Mouse (Mus musculus) lung, embryonic 14.5 days (tissue): ENCODE results near the gene Npm3. TPM values are rescaled to one million over a fixed set of nuclear protein-coding genes. Genes with fewer than 3 reads are reported as not detected.
A peak's percentile ranks its signal among the peaks of the same experiment; 100 is the strongest.

Experiments used
- ATAC-seq: fragments of 200-750 bp; cut with Nextera tagmentation; 2 replicates; pipeline ENCODE4 v1.8.0; 2017; ENCODE audit warnings: mild to moderate bottlenecking, moderate TSS enrichment, moderate library complexity; ENCODE audit not compliant: insufficient read depth
- DNase-seq: peaks from one replicate; pipeline ENCODE4 v3.0.0-alpha.2; 2015
- H3K27ac ChIP-seq: fragments of 300-500 bp; sonication (generic); 2 replicates; pipeline ENCODE4 v1.5.1; 2014; ENCODE audit warnings: low read depth, mild to moderate bottlenecking, moderate library complexity
- H3K27me3 ChIP-seq: fragments of 300-500 bp; sonication (generic); 2 replicates; pipeline ENCODE4 v1.6.1; 2014; ENCODE audit warnings: low read length, control low read depth; ENCODE audit not compliant: insufficient read depth
- H3K36me3 ChIP-seq: fragments of 300-500 bp; sonication (generic); 2 replicates; pipeline ENCODE4 v1.6.1; 2014; ENCODE audit warnings: control low read depth; ENCODE audit not compliant: insufficient read depth
- H3K4me1 ChIP-seq: fragments of 300-500 bp; sonication (generic); 2 replicates; pipeline ENCODE4 v1.6.1; 2014; ENCODE audit warnings: antibody characterized with exemption, control low read depth; ENCODE audit not compliant: insufficient read depth
- H3K4me2 ChIP-seq: fragments of 300-500 bp; sonication (generic); 2 replicates; pipeline ENCODE4 v1.6.1; 2014; ENCODE audit warnings: mild to moderate bottlenecking
- H3K4me3 ChIP-seq: fragments of 300-500 bp; sonication (generic); 2 replicates; pipeline ENCODE4 v1.5.1; 2014; ENCODE audit warnings: low read depth, low read length
- H3K9ac ChIP-seq: fragments of 300-500 bp; sonication (generic); 2 replicates; pipeline ENCODE4 v1.6.1; 2014
- H3K9me3 ChIP-seq: fragments of 300-500 bp; sonication (generic); 2 replicates; pipeline ENCODE4 v1.6.1; 2016; ENCODE audit warnings: low read depth, low read length, control low read depth
- CTCF ChIP-seq: IDR thresholded peaks from 2 replicates; pipeline ENCODE4 v1.5.1; 2016; ENCODE audit warnings: antibody characterized with exemption, low read depth
- WGBS: fragments of 180-500 bp; shearing (Covaris S2); extraction: QIAGEN DNeasy Blood & Tissue Kit; methylation state at CpG from one replicate; pipeline ENCODE4 v1.1.7; 2014; 5-methylcytosine and 5-hydroxymethylcytosine counted together
- polyA plus RNA-seq: library from polyadenylated mRNA; unstranded; fragments of >200 nt; fragmentation: Nextera tagmentation; extraction: Ambion mirVana; gene quantifications from 2 replicates; pipeline ENCODE4 v1.2.1, GENCODE M21; 2014

Npm3 gene
- polyA plus RNA-seq, 1 experiment from 2014 or later = 20.0 TPM

GRCm38 (mm10) chr19:45783181-45783932 lies 34.0 kb upstream of the Npm3 start, which contains the start of gene Mgea5:
Gene Mgea5 (minus strand): TSS chr19:45783837.
- under 1% methylated on average over 65 of the region's 71 CpGs for WGBS
- Histone ChIP-seq H3K9me3 (no peaks in the 10 kb centered on the region), H3K27ac (peak within 1 kb of the TSS; percentile 97), H3K4me1 (peaks cover 7% of the 10 kb centered on the region; the same call in 1 of the 2 replicates), H3K4me3 (peak within 1 kb of the TSS; percentile 100), H3K4me2 (peak within 1 kb of the TSS; percentile 74), H3K27me3 (no peaks in the 10 kb centered on the region), H3K36me3 (peaks cover 28% of the 10 kb centered on the region), H3K9ac (peak within 1 kb of the TSS; percentile 97)
- TF ChIP-seq CTCF = no peak; the same call in 1 of the 2 replicates
- DNase-seq (peak; percentile 99), ATAC-seq (peak; percentile 97)

- Histone ChIP-seq H3K27ac (peak overlapping the region; percentile 97), H3K4me2 (peak overlapping the region; percentile 70), H3K36me3 (peaks cover 36% of the 10 kb centered on the region), H3K4me3 (peak overlapping the region; percentile 100), H3K4me1 (peaks cover 7% of the 10 kb centered on the region; the same call in 1 of the 2 replicates), H3K27me3 (no peaks in the 10 kb centered on the region), H3K9ac (peak overlapping the region; percentile 97), H3K9me3 (no peaks in the 10 kb centered on the region)
- no peak for TF ChIP-seq CTCF
- DNase-seq = peak; percentile 85
- under 1% methylated on average over 36 of the region's 36 CpGs for WGBS
- ATAC-seq = peak; percentile 51
Observed at GRCm38 (mm10) chr19:45782315-45783001, 33.1 kb upstream of the Npm3 start.

DNA sequence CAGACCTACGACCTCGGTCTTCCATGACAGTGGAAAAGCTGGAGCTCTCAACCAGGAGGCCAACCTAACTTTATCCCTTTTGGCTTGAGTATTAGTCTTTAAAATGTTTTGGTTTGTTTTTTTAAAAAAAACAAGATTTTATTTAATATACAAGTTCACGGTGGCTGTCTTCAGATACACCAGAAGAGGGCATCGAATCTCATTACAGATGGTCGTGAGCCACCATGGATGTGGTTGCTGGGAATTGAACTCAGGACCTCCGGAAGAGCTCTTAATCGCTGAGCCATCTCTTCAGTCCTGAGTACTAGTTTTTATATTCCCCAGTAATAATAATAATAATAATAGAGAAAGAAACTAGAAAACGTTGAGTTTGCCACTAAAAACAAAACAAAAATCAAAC lies 32.3 kb upstream of the Npm3 start:
- Histone ChIP-seq H3K4me2 (peak overlapping the region; percentile 70), H3K4me1 (peaks cover 7% of the 10 kb centered on the region; the same call in 1 of the 2 replicates), H3K9ac (peak overlapping the region; percentile 97), H3K4me3 (peak overlapping the region; percentile 100), H3K9me3 (no peaks in the 10 kb centered on the region), H3K27me3 (no peaks in the 10 kb centered on the region), H3K27ac (no peak overlapping the region), H3K36me3 (peaks cover 44% of the 10 kb centered on the region)
- DNase-seq (no peak), ATAC-seq (no peak)
- no peak for TF ChIP-seq CTCF
- 56% methylated on average over 8 of the region's 8 CpGs for WGBS

DNA sequence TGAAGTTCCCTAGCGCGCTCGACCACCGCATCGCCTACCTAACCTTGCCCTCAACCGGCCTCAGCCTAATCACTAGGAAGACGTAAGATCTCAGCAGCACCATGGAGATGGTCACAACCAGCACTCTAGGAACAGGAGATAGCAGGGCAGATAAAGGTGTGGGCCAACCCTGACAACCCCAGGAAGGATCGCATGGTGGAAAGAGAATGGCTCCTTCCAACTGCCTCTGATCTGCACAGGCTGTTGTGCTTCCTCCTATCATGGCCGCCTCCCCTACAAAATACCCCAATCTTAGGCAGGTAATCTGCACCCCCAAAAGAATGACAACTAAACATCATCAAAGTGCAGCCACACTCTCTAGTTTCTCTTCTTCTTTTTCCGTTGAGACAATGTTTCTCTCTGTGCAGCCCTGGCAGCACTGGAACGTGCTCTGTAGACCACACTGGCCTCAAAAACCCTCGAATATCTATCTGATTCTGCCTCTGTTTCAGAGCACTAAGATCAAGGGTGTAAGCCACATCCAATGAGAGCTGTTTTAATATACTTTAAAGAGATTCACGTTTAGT lies 31.0 kb upstream of the Npm3 start:
- Histone ChIP-seq H3K4me3 (no peak overlapping the region), H3K27ac (no peak overlapping the region), H3K36me3 (peaks cover 54% of the 10 kb centered on the region), H3K4me2 (peak overlapping the region; percentile 70), H3K9ac (peak overlapping the region; percentile 97; the same call in 1 of the 2 replicates), H3K27me3 (no peaks in the 10 kb centered on the region), H3K4me1 (peaks cover 7% of the 10 kb centered on the region; the same call in 1 of the 2 replicates), H3K9me3 (no peaks in the 10 kb centered on the region)
- ATAC-seq = no peak
- no peak for DNase-seq
- TF ChIP-seq CTCF = no peak
- 82% methylated on average over 13 of the region's 13 CpGs for WGBS

- H3K36me3 ChIP-seq = peaks cover 95% of the 10 kb centered on the region
- H3K27me3 ChIP-seq = no peaks in the 10 kb centered on the region
- no peak overlapping the region for H3K4me2 ChIP-seq
- no peaks in the 10 kb centered on the region for H3K9me3 ChIP-seq
- WGBS = 81% methylated on average over 2 of the region's 2 CpGs
- TF ChIP-seq CTCF = no peak
- no peak overlapping the region for H3K27ac ChIP-seq
- ATAC-seq (no peak), DNase-seq (no peak)
- H3K4me3 ChIP-seq = no peak overlapping the region
- 0 out of 2 replicates have a peak, but pooled peaks cover under 1% of the 10 kb centered on the region for H3K4me1 ChIP-seq
- H3K9ac ChIP-seq = no peak overlapping the region
Observed at GRCm38 (mm10) chr19:45775486-45775885, 26.1 kb upstream of the Npm3 start.

- WGBS = 86% methylated on average over 5 of the region's 5 CpGs
- peaks cover 95% of the 10 kb centered on the region for H3K36me3 ChIP-seq
Observed at GRCm38 (mm10) chr19:45771501-45771900, 22.1 kb upstream of the Npm3 start.

DNA sequence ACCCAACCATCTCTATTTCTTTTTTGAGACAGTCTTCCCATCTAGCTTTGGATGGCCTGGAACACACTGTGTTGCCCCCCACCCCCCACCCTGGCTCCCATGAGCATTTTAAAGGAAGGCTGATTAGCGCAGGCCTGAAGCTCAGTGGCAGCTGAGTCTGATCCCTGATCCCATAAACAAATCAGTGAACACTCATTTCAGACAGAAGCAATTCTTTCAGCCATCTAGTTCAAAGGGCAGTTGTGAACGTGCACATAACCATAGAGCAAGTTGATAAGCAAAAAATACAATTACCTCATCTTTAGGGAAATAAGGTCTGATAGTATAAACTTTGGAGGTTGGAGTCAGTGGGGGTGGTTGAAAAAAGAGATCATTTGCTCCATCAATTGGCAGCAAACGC lies 11.4 kb upstream of the Npm3 start:
- H3K27me3 ChIP-seq = no peaks in the 10 kb centered on the region
- WGBS = 62% methylated on average over 3 of the region's 3 CpGs
- no peak overlapping the region for H3K27ac ChIP-seq
- H3K36me3 ChIP-seq = peaks cover 95% of the 10 kb centered on the region
- H3K4me1 ChIP-seq = no peaks in the 10 kb centered on the region
- no peak overlapping the region for H3K9ac ChIP-seq
- no peak overlapping the region for H3K4me3 ChIP-seq
- H3K9me3 ChIP-seq = no peaks in the 10 kb centered on the region
- no peak overlapping the region for H3K4me2 ChIP-seq
- ATAC-seq = no peak
- no peak for DNase-seq
- no peak for TF ChIP-seq CTCF

More at GRCm38 (mm10) chr19:45771501-45771900, 22.1 kb upstream of the Npm3 start:
- no peaks in the 10 kb centered on the region for H3K9me3 ChIP-seq
- H3K9ac ChIP-seq = no peak overlapping the region
- DNase-seq (no peak), ATAC-seq (no peak)
- no peak overlapping the region for H3K27ac ChIP-seq
- TF ChIP-seq CTCF = no peak
- H3K4me3 ChIP-seq = no peak overlapping the region
- no peaks in the 10 kb centered on the region for H3K4me1 ChIP-seq
- no peaks in the 10 kb centered on the region for H3K27me3 ChIP-seq
- no peak overlapping the region for H3K4me2 ChIP-seq
